Mouse (Mus musculus) C2C12 (cell line): Measurements from ENCODE around the gene Tmem131l.

Source experiments
- CEBPB ChIP-seq: IDR thresholded peaks from one replicate; pipeline ENCODE4 v1.6.1; 2011; ENCODE audit warnings: low read depth, mild to moderate bottlenecking, control low read depth, moderate library complexity
- CTCF ChIP-seq: IDR thresholded peaks from one replicate; pipeline ENCODE4 v1.5.1; 2011; ENCODE audit not compliant: control insufficient read depth, insufficient read depth, insufficient read length
- FOSL1 ChIP-seq: IDR thresholded peaks from one replicate; pipeline ENCODE4 v1.8.0; 2011; ENCODE audit warnings: mild to moderate bottlenecking, low read length; ENCODE audit not compliant: poor library complexity, insufficient read depth, severe bottlenecking
- MAX ChIP-seq: IDR thresholded peaks from one replicate; pipeline ENCODE4 v1.6.1; 2011; ENCODE audit warnings: mild to moderate bottlenecking, control low read depth
- MYOD1 ChIP-seq: IDR thresholded peaks from one replicate; pipeline ENCODE4 v1.6.1; 2011; ENCODE audit warnings: low read depth; ENCODE audit not compliant: control insufficient read depth, insufficient read length
- MYOG ChIP-seq: IDR thresholded peaks from one replicate; pipeline ENCODE4 v1.6.1; 2011; ENCODE audit not compliant: control insufficient read depth, insufficient read length; ENCODE audit errors: extremely low read depth
- USF1 ChIP-seq: IDR thresholded peaks from one replicate; pipeline ENCODE4 v1.6.1; 2011; ENCODE audit warnings: low read depth, mild to moderate bottlenecking, control low read depth, moderate library complexity

DNA sequence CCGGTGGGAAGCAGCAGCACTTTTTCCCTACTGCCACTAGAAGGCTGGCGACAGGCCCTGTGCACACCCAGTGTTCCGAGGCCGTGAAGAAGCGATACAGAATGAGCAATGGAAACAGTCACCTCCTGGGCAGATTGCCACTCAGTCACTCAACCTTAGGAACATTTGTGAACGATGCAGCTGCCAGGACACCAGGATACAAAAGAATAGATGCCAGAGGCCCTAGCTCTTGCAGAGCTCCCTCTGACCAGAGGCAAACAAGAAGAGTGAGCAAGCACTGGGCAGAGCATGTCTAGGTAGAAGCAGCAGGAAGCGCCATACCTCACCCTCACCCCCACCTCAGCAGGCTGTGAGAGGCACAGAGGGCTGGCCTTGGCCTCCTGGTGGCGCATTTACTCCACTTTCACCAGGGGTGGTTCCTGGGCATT, 46.9 kb downstream of the Tmem131l start:
- TF ChIP-seq CTCF (no peak), USF1 (no peak), MAX (no peak), FOSL1 (no peak), MYOG (no peak), MYOD1 (no peak), CEBPB (no peak)
